Mouse (Mus musculus): ENCODE data around the gene Raet1e.
"Not testable (repeated sequence)": the region's sequence is repeated elsewhere in the genome, so short reads cannot be mapped to it uniquely, and the experiment has no call there.

Raet1e gene

GRCm38 (mm10) chr10:22158310-22158999 lies at the start of gene Raet1e, which contains the start of gene H60b:
Gene Raet1e (plus strand): TSS chr10:22158569.
Gene H60b (plus strand): TSS chr10:22158586.
- DNase-seq (ENCODE audit: low read depth, low spot score), result not testable (repeated sequence)

DNA sequence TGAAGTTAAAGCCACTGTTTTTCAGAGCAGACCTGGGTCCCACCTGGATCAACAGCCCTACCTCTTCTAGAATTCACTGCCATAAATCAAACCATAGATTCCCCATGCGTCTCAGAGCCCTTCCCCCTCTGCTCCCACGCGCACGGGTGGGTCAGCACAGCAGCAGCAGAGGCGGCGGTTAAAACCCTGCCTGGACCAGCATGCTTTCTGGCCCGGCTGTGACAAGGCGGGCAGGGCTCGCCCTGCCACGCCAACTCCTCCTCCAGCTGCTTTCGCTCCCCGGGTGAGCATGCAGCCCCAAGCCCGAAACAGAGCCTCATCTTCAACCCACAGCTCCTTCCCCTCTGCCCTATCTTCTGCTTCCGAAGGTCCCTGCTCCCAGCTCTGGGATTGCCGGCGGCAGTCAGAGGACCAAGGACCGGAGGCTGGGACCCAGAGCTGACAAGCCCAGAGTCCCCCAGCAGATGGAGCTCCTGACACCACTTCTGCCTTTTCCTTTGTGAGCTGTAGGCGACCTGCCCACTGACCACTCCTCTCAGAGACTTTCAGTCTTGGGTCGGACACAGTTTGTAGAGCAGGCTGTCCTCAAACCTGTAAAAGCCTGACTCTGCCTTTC lies 17.6 kb upstream of the Raet1e start:
- no peak for DNase-seq (ENCODE audit: low read depth, low spot score)

DNA sequence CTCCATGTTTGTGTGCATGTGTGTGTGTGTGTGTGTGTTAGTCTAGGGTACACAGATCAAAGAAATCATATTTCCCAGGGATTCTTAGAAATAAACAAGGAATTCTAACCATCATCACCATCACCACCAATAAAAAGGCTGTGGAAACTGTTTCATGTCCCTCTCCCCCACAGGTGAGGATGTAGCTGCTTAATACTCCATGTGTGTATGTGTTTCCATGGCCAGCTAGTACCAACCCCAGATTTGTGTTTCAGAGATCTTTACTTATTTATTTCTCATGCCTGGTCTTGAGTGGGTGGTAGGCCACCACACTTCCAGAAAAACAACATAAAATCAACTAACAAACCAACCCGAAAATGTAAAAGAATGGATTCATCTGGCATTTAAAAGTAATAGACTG lies 16.2 kb upstream of the Raet1e start:
- DNase-seq (ENCODE audit: low read depth, low spot score), result peak; percentile 91

DNA sequence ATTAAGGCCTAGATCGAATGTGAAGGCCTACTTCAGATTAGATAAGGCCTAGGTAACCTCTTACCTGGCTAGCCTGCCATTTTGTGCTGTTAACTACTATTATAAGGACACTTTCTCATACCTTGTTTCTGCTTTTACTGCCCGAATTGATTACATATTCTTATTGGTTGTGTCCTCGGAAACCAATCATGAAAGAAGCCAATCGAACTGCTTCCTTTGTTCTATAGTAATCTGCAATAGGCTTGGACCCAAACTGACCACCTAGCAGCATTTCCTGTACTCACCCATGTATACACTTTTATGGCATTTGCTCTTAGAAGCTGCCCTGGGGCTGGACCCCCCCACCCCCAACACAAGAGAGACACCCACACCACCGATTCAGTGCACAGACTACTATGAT lies 15.4 kb upstream of the Raet1e start:
- no peak for DNase-seq (ENCODE audit: low read depth, low spot score)

- no peak for DNase-seq (ENCODE audit: low read depth, low spot score)
Measured at GRCm38 (mm10) chr10:22148441-22149072, 9.8 kb upstream of the Raet1e start.

DNA sequence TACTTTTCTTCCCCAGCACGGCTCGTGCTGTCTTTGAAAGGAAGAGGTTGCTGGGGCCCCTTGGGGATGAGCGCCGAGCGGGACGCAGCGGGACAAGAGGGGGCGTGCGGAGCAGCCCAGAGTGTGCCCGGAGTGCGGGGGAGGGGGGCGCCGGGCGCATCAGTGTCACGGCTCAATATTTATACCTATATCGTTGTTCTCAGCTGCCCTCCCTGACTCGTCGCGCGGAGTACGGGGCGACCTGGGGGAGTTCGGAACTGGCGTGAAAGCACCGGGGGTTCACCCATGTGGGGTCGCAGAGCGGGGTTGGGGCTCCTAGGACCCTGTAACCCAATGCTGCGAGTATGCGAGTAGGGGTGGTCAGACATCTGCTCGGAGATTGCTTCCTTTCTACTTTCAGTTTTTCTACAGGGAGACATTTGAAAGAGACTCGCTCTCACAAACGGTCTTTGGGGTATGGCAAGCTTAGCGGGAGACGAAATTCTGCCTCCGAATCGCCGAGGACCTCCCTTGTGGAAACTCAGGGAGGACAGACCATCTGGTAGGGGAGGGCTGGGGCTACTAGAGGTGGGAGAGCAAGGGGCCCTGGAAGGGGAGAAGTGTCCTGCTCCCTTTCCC lies 9.2 kb upstream of the Raet1e start, which contains the start of gene E030030I06Rik:
Gene E030030I06Rik (minus strand): TSS at position 198 of the 618 bp plus-strand sequence.
- DNase-seq (ENCODE audit: low read depth, low spot score), result no peak

- no peak for DNase-seq (ENCODE audit: low read depth, low spot score)
Measured at GRCm38 (mm10) chr10:22149691-22150465, 8.5 kb upstream of the Raet1e start.

GRCm38 (mm10) chr10:22150593-22150992 lies 7.8 kb upstream of the Raet1e start:
- no peak for DNase-seq (ENCODE audit: low read depth, low spot score)

DNA sequence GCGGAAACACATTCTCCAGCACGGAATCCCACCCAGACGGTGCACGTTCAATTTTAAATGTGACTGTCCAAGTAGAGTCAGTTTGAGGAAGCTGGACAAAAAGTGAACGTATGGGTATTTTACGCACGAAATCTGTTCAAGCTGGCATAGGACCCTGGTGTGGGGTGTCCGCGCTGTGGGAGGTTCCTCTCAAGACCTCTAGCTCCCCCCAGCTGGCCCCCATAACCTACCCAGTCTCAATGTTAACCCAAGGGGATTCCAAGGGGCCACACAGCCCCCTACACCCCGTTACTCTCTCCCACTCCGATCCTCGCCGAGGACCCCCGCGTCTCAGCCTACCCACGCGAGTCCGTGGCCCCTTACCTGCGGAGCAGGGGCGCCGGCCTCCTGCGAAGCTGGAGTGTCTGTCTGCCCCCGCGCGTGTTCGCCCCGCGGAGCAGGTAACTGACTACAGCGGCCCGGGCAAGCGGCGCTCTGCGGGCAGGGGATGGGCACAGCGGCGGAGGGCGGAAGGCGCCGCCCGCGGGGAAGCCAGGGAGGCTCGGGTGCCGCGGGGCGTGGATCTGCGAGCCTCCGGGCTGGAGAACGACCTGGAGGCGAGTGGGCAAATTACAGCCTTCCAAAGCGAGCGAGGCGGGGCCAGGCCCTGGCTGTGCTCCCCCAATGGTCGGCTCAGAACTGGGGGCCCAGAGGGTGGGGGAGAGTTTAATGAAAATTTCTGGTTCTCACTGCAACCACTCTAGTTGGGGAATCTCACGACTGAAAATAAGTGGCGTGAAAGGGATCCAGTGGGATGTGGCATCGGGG lies 7.1 kb upstream of the Raet1e start:
- DNase-seq (ENCODE audit: low read depth, low spot score), result not testable (repeated sequence)

- DNase-seq (ENCODE audit: low read depth, low spot score), result not testable (repeated sequence)
Measured at GRCm38 (mm10) chr10:22151863-22152640, 6.3 kb upstream of the Raet1e start.

DNA sequence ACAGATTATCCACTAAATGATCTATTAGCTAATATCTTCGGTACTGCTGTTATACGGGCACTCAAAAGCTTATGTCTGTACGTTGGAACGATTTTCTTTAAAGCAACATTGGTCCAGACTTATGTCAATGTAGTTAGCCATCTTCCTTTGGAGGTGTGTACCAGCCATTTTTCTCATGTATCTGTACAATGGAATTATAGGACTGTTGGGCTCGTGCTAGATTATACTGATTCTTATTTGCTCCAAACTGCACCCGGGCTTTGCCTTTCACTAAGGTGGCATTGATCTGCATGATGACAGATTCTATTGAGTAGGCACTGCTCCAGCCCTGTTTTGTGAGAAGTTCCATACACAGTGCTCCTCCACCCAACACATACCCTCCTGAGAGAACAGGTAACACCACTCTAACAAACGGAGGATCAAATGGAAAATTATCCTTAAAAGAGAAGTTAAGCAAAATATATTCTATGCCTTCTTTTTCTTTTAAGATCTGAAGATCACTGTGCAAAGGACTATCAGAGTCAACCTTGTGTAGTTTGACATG lies 5.2 kb upstream of the Raet1e start:
- not testable (repeated sequence) for DNase-seq (ENCODE audit: low read depth, low spot score)

DNA sequence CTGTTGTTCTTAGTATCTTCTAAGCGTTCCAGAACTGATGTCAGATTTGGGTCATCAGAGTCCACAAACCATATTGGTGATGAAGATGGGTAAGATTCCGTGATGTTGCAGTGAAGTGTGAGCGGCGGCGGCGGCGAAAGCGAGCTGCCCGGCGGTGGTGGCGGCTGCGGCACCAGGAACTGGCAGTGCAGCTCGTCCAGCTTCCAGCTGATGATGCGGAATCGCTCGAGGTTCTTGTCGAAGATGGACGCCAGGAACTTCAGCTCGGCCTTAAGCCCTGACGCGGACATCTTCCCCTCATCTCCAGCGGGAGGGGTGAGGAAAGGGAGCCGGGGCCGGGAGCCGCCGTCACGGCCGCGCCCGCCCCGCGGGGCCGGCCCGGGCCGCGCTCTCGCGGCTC lies 4.2 kb upstream of the Raet1e start:
- not testable (repeated sequence) for DNase-seq (ENCODE audit: low read depth, low spot score)

- DNase-seq (ENCODE audit: low read depth, low spot score), result no peak
Measured at GRCm38 (mm10) chr10:22154871-22155799, 3.2 kb upstream of the Raet1e start.

DNA sequence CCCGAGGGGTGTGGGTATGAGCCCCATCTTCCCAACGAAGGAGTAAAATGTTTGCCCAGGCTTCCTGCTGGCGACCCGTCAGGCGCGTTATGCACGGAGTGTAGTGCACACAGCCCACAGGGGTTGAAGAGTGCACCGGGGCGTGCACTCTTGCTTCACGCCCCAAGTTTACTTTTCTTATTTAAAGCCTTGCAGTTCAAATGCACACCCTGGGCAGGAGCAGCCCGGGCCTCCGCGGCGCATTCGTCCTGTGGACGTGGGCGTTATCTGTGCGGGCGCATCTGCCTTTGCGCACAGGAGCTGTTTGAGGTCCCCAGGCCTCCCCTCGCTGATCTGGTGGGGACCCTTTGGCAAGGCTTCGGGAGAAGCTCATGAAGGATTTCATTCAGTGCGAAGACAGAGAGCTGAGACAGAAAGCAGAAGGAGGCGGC lies 777 bp downstream of the Raet1e start:
- no peak for DNase-seq (ENCODE audit: low read depth, low spot score)

GRCm38 (mm10) chr10:22159581-22160140 lies 1.3 kb downstream of the Raet1e start:
- no peak for DNase-seq (ENCODE audit: low read depth, low spot score)

- not testable (repeated sequence) for DNase-seq (ENCODE audit: low read depth, low spot score)
Measured at GRCm38 (mm10) chr10:22163279-22163678, 4.9 kb downstream of the Raet1e start.

DNA sequence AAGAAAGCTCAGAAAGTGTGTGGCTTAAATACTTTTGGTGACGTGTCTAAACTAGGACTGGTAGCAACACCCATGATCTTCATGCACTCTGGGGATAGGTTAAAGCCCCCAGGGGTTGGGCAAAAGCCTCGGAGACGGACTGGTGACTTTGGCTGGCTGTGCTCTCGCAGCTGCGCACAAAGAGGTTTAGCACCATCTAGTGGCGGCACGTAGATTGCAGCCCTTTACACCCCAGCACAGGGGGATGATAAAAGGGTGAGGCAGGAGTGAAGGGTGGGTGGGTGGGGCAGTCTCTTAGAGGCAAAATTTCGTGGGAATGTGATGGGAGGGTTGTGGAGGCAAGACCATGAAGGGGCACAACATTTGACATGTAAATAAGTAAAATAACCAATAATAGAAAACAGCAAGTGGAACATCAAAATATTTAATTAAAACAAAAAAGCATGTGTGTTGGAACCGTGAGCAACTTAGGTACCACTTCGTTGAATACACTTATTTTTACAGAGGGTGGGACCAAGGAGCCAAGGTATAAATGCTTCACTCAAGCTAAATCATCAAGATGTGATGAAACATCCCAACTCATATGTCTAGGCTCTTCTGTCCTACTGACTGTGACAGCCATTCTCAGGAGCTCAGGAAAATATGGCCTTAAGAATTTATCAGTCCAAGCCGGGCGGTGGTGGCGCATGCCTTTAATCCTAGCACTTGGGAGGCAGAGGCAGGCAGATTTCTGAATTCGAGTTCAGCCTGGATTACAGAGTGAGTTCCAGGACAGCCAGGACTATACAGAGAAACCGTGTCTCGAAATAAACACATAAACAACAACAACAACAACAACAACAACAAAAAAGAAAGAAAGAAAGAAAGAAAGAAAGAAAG lies 5.6 kb downstream of the Raet1e start:
- not testable (repeated sequence) for DNase-seq (ENCODE audit: low read depth, low spot score)
